Mouse (Mus musculus) CH12.LX (cell line): ENCODE results near the gene Spaca6. TPM values are rescaled to one million over a fixed set of nuclear protein-coding genes. Genes with fewer than 3 reads are reported as not detected.

Source experiments
- DNase-seq: peaks from one replicate; pipeline ENCODE4 v3.0.0-alpha.2; 2013; ENCODE audit errors: extremely low read depth
- H3K27ac ChIP-seq: 2 replicates; pipeline ENCODE4 v1.5.1; 2012; ENCODE audit warnings: low read depth, mild to moderate bottlenecking, control low read depth, moderate library complexity; ENCODE audit not compliant: insufficient read depth
- H3K27me3 ChIP-seq: replicated peaks from 2 replicates; pipeline ENCODE3; 2012; ENCODE audit warnings: inconsistent platforms
- H3K36me3 ChIP-seq, 2 experiments: replicated peaks in 1 of 2; 2 replicates each; pipeline versions ENCODE3 to v1.6.1; 2012; ENCODE audit warnings: inconsistent platforms in 1 of 2, low read length in 1 of 2, mild to moderate bottlenecking in 1 of 2, mixed read lengths in 1 of 2, moderate library complexity in 1 of 2; ENCODE audit not compliant: control insufficient read depth in 1 of 2, insufficient read depth in 1 of 2
- H3K4me1 ChIP-seq, 2 experiments: 2 replicates each; pipeline ENCODE4 v1.6.1; 2012; ENCODE audit warnings: inconsistent platforms in 1 of 2, moderate library complexity in 1 of 2; ENCODE audit not compliant: insufficient read depth in 2 of 2, control insufficient read depth in 1 of 2
- H3K4me2 ChIP-seq: 2 replicates; pipeline ENCODE4 v1.6.1; 2012; ENCODE audit warnings: low read depth, mild to moderate bottlenecking, control low read depth; ENCODE audit not compliant: poor library complexity, insufficient read depth, severe bottlenecking
- H3K4me3 ChIP-seq, 3 experiments: fragments of 150-350 bp in 1 of 3; sonication (generic) in 1 of 3; replicated peaks in 1 of 3; 2 replicates each; pipeline versions ENCODE3 to v1.5.1; 2011 to 2012; ENCODE audit warnings: low read depth in 2 of 3, low read length in 2 of 3, mild to moderate bottlenecking in 2 of 3, moderate library complexity in 2 of 3, control low read depth in 1 of 3, improper control_type of control experiment in 1 of 3, inconsistent platforms in 1 of 3, mixed read lengths in 1 of 3; ENCODE audit not compliant: poor library complexity in 1 of 3
- H3K79me2 ChIP-seq: replicated peaks from 2 replicates; pipeline ENCODE4 v1.6.1; 2012; ENCODE audit warnings: mild to moderate bottlenecking, moderate library complexity; ENCODE audit not compliant: control insufficient read depth, poor library complexity, insufficient read depth, severe bottlenecking; ENCODE audit errors: extremely low read depth
- H3K9ac ChIP-seq: 2 replicates; pipeline ENCODE4 v1.6.1; 2012; ENCODE audit warnings: low read depth, mild to moderate bottlenecking, control low read depth, moderate library complexity; ENCODE audit not compliant: insufficient read depth
- H3K9me3 ChIP-seq: replicated peaks from 2 replicates; pipeline ENCODE3; 2012; ENCODE audit warnings: low read length, inconsistent platforms, mixed read lengths
- CHD2 ChIP-seq: IDR thresholded peaks from 2 replicates; pipeline ENCODE4 v1.6.1; 2011; ENCODE audit warnings: low read length, improper control_type of control experiment
- E2F4 ChIP-seq: IDR thresholded peaks from 2 replicates; pipeline ENCODE4 v1.6.1; 2011; ENCODE audit warnings: low read depth, low read length, improper control_type of control experiment; ENCODE audit not compliant: insufficient replicate concordance
- ELF1 ChIP-seq: IDR thresholded peaks from 2 replicates; pipeline ENCODE4 v1.6.1; 2014; ENCODE audit warnings: low read depth, mild to moderate bottlenecking, inconsistent platforms, low read length, improper control_type of control experiment
- HCFC1 ChIP-seq: IDR thresholded peaks from 2 replicates; pipeline ENCODE4 v1.6.1; 2012; ENCODE audit warnings: low read depth, mild to moderate bottlenecking, inconsistent platforms, low read length, improper control_type of control experiment
- JUND ChIP-seq: conservative IDR thresholded peaks from 2 replicates; pipeline ENCODE4 v1.6.1; 2011; ENCODE audit warnings: low read depth, low read length, improper control_type of control experiment
- MXI1 ChIP-seq: IDR thresholded peaks from 2 replicates; pipeline ENCODE4 v1.6.1; 2011; ENCODE audit warnings: mild to moderate bottlenecking, low read depth, low read length, improper control_type of control experiment
- MYC ChIP-seq: IDR thresholded peaks from 2 replicates; pipeline ENCODE4 v1.6.1; 2011; ENCODE audit warnings: low read depth, mild to moderate bottlenecking, improper control_type of control experiment, low read length
- NELFE ChIP-seq: IDR thresholded peaks from 2 replicates; pipeline ENCODE4 v1.6.1; 2011; ENCODE audit warnings: low read depth, low read length, improper control_type of control experiment
- NRF1 ChIP-seq: IDR thresholded peaks from 2 replicates; pipeline ENCODE4 v1.6.1; 2014; ENCODE audit warnings: low read depth, mild to moderate bottlenecking, inconsistent platforms, low read length, improper control_type of control experiment, moderate library complexity
- PAX5 ChIP-seq: IDR thresholded peaks from 2 replicates; pipeline ENCODE4 v1.6.1; 2012; ENCODE audit warnings: low read length, inconsistent platforms, mixed read lengths
- POLR2AphosphoS2 ChIP-seq: IDR thresholded peaks from 2 replicates; pipeline ENCODE4 v1.6.1; 2011; ENCODE audit warnings: low read depth, low read length, improper control_type of control experiment
- RAD21 ChIP-seq: IDR thresholded peaks from 2 replicates; pipeline ENCODE4 v1.6.1; 2011; ENCODE audit warnings: low read depth, mild to moderate bottlenecking, low read length, improper control_type of control experiment, moderate library complexity
- RCOR1 ChIP-seq: conservative IDR thresholded peaks from 2 replicates; pipeline ENCODE4 v1.6.1; 2012; ENCODE audit warnings: low read depth, mild to moderate bottlenecking, inconsistent platforms, low read length, improper control_type of control experiment
- SIN3A ChIP-seq: IDR thresholded peaks from 2 replicates; pipeline ENCODE4 v1.6.1; 2012; ENCODE audit warnings: low read length, improper control_type of control experiment, inconsistent platforms
- USF1 ChIP-seq: IDR thresholded peaks from 2 replicates; pipeline ENCODE4 v1.6.1; 2014; ENCODE audit warnings: low read depth, mild to moderate bottlenecking, inconsistent platforms, low read length, improper control_type of control experiment
- USF2 ChIP-seq: conservative IDR thresholded peaks from 2 replicates; pipeline ENCODE4 v1.6.1; 2011; ENCODE audit warnings: low read depth, low read length, improper control_type of control experiment
- ZMIZ1 ChIP-seq: IDR thresholded peaks from 2 replicates; pipeline ENCODE4 v1.6.1; 2012; ENCODE audit warnings: low read depth, mild to moderate bottlenecking, inconsistent platforms, low read length, improper control_type of control experiment
- ZNF384 ChIP-seq: IDR thresholded peaks from 2 replicates; pipeline ENCODE4 v1.6.1; 2012; ENCODE audit warnings: low read depth, low read length, improper control_type of control experiment, inconsistent platforms
- dilution Hi-C: fragments of 300-500 bp; cut with MboI; formaldehyde crosslinking; loops from 2 replicates; pipeline ENCODE4 v1.14.3; 2020; ENCODE audit warnings: low sequenced_read_pairs; ENCODE audit not compliant: extremely low pct_unique_long_range_greater_than_20kb, extremely low pct_ligation_motif_present
- in situ Hi-C: fragments of 300-500 bp; cut with MboI; formaldehyde crosslinking; loops from 3 replicates; pipeline ENCODE4 v1.14.3; 2019; ENCODE audit warnings: low sequenced_read_pairs, low pct_ligation_motif_present, low pct_unique_long_range_greater_than_20kb, mixed read lengths
- polyA plus RNA-seq: library from polyadenylated mRNA; unstranded; fragments of >175 nt; gene quantifications from 2 replicates; pipeline ENCODE4 v1.2.1, GENCODE M21; 2012; ENCODE audit warnings: low read depth; ENCODE audit not compliant: insufficient read length
- total RNA-seq, 2 experiments: library from RNA; depleted of rRNA; stranded (reverse); fragments of 300-350 nt in 1 of 2; fragments of >200 nt in 1 of 2; gene quantifications; 2 replicates each; pipeline ENCODE4 v1.2.3; 2012 to 2014

Spaca6 gene
- total and polyA plus RNA-seq, 3 experiments: 0.67 TPM; not detected in 2

DNA sequence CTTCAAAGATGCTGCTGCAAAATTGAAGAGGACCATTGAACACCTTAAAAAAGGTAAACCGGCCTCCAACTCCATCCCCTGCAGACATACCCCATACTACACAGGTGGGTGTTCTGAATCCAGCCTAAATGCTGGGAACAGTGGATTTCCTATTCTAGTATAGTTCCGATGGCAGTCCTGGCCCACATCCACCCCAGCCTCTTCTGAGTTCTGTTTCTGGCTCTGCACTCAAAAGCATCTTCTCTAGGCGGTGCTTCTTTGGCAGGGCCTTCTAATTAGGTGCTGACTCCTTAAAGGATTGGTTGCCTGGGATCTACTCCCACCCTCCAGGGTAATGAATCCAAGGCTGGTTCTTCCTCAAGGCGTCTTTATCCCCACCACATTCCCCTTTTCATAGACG lies 9.1 kb downstream of the Spaca6 start:
- no peak for TF ChIP-seq RAD21
- no peak for TF ChIP-seq HCFC1
- no peak for TF ChIP-seq CHD2
- TF ChIP-seq E2F4: no peak
- no peak for TF ChIP-seq MXI1
- TF ChIP-seq RCOR1: no peak
- no peak for TF ChIP-seq ZNF384
- TF ChIP-seq SIN3A: no peak
- TF ChIP-seq JUND: no peak
- TF ChIP-seq NELFE: no peak
- TF ChIP-seq ZMIZ1: no peak
- TF ChIP-seq PAX5: no peak
- TF ChIP-seq POLR2AphosphoS2: no peak
- TF ChIP-seq USF1: no peak

DNA sequence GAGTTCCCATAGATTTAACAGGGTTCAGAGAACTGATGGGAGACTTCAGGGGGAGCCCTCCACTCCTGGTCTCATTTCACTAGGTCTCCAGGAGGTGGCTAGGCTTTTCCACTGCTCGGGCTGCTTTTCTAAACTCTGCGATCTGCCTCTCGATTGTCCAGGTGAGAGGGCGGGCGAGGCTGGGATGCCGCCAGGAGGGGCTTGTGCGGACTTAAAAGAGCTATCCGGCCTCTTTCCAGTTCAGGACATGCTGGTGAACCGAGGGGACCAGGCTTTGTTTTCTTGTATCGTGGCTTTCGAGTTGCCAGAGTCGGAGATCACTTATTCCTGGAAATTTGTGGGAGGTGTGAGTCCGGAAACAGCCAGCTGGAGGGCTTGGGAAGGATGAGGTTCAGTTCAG lies 10.5 kb downstream of the Spaca6 start:
- H3K4me3 ChIP-seq: peak overlapping the region in 2 of 3 experiments; percentile 74 to 77
- in situ Hi-C loops: no loop called here
- peaks cover 3 to 12% of the 10 kb centered on the region in 2 experiments; a peak in 3 of 4 replicates for H3K4me1 ChIP-seq
- H3K36me3 ChIP-seq: peaks cover 0 to 16% of the 10 kb centered on the region in 2 experiments
- H3K9me3 ChIP-seq: no peaks in the 10 kb centered on the region
- dilution Hi-C loops: no loop called here
- TF ChIP-seq E2F4: no peak
- no peak for TF ChIP-seq MYC
- no peak for TF ChIP-seq USF2
- no peak for TF ChIP-seq HCFC1
- TF ChIP-seq NRF1: no peak
- TF ChIP-seq ELF1: no peak
- H3K4me2 ChIP-seq: peak overlapping the region; percentile 72; the same call in 1 of the 2 replicates
- no peak overlapping the region for H3K27ac ChIP-seq
- peaks cover 1% of the 10 kb centered on the region for H3K27me3 ChIP-seq
- no peak overlapping the region for H3K9ac ChIP-seq
- no peaks in the 10 kb centered on the region for H3K79me2 ChIP-seq
- DNase-seq: no peak

More for the DNA sequence above, 9.1 kb downstream of the Spaca6 start:
- peaks cover 3 to 12% of the 10 kb centered on the region in 2 experiments; a peak in 3 of 4 replicates for H3K4me1 ChIP-seq
- no peak overlapping the region for H3K4me3 ChIP-seq
- no peaks in the 10 kb centered on the region for H3K9me3 ChIP-seq
- no peak overlapping the region for H3K4me2 ChIP-seq
- H3K27me3 ChIP-seq: peaks cover 1% of the 10 kb centered on the region
- in situ Hi-C loops: no loop called here
- DNase-seq: no peak
- dilution Hi-C loops: no loop called here
- no peak overlapping the region for H3K27ac ChIP-seq
- H3K36me3 ChIP-seq: peaks cover 0 to 10% of the 10 kb centered on the region in 2 experiments
- no peak overlapping the region for H3K9ac ChIP-seq
- H3K79me2 ChIP-seq: no peaks in the 10 kb centered on the region
